Mouse (Mus musculus): ENCODE data around the gene Cpeb2.

- TF ChIP-seq POLR2A (IDR thresholded peaks at IDR 0.05; ENCODE audit: insufficient read length, low read depth) (no peak), USF1 (IDR thresholded peaks at IDR 0.05; ENCODE audit: low read depth) (no peak), MAX (IDR thresholded peaks at IDR 0.05; ENCODE audit: low read depth) (no peak), E2F4 (IDR thresholded peaks at IDR 0.05; ENCODE audit: insufficient read depth) (no peak), TCF3 (IDR thresholded peaks at IDR 0.05; ENCODE audit: insufficient read length, low read depth) (no peak)
Observed at GRCm38 (mm10) chr5:43217987-43218846, 14.8 kb upstream of the Cpeb2 start.

Measured in myocyte (in vitro differentiated cells).